Mouse (Mus musculus) neural tube, embryonic 12.5 days (tissue): ENCODE measurements around the gene Sox14. TPM values are rescaled to one million over a fixed set of nuclear protein-coding genes. Genes with fewer than 3 reads are reported as not detected.

Experiments
- ATAC-seq: fragments of 200-750 bp; cut with Nextera tagmentation; 2 replicates; pipeline ENCODE4 v1.8.0; 2017; ENCODE audit warnings: low read depth, mild to moderate bottlenecking, moderate TSS enrichment, moderate library complexity; ENCODE audit not compliant: low FRiP score
- H3K27ac ChIP-seq: fragments of 300-500 bp; sonication (generic); 2 replicates; pipeline ENCODE4 v1.5.1; 2016
- H3K27me3 ChIP-seq: fragments of 300-500 bp; sonication (generic); replicated peaks from 2 replicates; pipeline ENCODE4 v1.6.1; 2016; ENCODE audit warnings: mild to moderate bottlenecking
- H3K36me3 ChIP-seq: fragments of 300-500 bp; sonication (generic); 2 replicates; pipeline ENCODE4 v1.6.1; 2016; ENCODE audit warnings: mild to moderate bottlenecking
- H3K4me1 ChIP-seq: fragments of 300-500 bp; sonication (generic); 2 replicates; pipeline ENCODE4 v1.6.1; 2016
- H3K4me2 ChIP-seq: fragments of 300-500 bp; sonication (generic); replicated peaks from 2 replicates; pipeline ENCODE4 v1.6.1; 2016; ENCODE audit warnings: mild to moderate bottlenecking
- H3K4me3 ChIP-seq: fragments of 300-500 bp; sonication (generic); 2 replicates; pipeline ENCODE4 v1.5.1; 2016
- H3K9ac ChIP-seq: fragments of 300-500 bp; sonication (generic); 2 replicates; pipeline ENCODE4 v1.6.1; 2016; ENCODE audit warnings: mild to moderate bottlenecking
- H3K9me3 ChIP-seq: fragments of 300-500 bp; sonication (generic); 2 replicates; pipeline ENCODE4 v1.6.1; 2016; ENCODE audit warnings: mild to moderate bottlenecking
- WGBS: fragments of 180-500 bp; shearing (Covaris S2); methylation state at CpG from one replicate; pipeline ENCODE4 v1.1.7; 2016; 5-methylcytosine and 5-hydroxymethylcytosine counted together
- polyA plus RNA-seq: library from polyadenylated mRNA; unstranded; fragments of >200 nt; fragmentation: Nextera tagmentation; extraction: Ambion mirVana; gene quantifications from 2 replicates; pipeline ENCODE4 v1.2.1, GENCODE M21; 2016

The Sox14 gene
- polyA plus RNA-seq, 1 experiment from 2014 or later = 7.4 TPM

GRCm38 (mm10) chr9:99838877-99839276, 37.1 kb downstream of the Sox14 start:
- H3K36me3 ChIP-seq = no peaks in the 10 kb centered on the region
- H3K9me3 ChIP-seq = no peaks in the 10 kb centered on the region
- ATAC-seq = no peak
- WGBS = 81% methylated on average over 7 of the region's 7 CpGs
- peaks cover 10% of the 10 kb centered on the region; the same call in 1 of the 2 replicates for H3K4me1 ChIP-seq
- H3K4me3 ChIP-seq = no peak overlapping the region
- H3K4me2 ChIP-seq = no peak overlapping the region
- no peak overlapping the region for H3K27ac ChIP-seq
- H3K9ac ChIP-seq = no peak overlapping the region
- H3K27me3 ChIP-seq = no peaks in the 10 kb centered on the region

GRCm38 (mm10) chr9:99836707-99837106, 39.3 kb downstream of the Sox14 start:
- Histone ChIP-seq H3K9ac (no peak overlapping the region), H3K27me3 (no peaks in the 10 kb centered on the region), H3K4me3 (no peak overlapping the region), H3K4me2 (no peak overlapping the region), H3K27ac (no peak overlapping the region), H3K9me3 (no peaks in the 10 kb centered on the region), H3K4me1 (peaks cover 10% of the 10 kb centered on the region; the same call in 1 of the 2 replicates), H3K36me3 (no peaks in the 10 kb centered on the region)
- 96% methylated on average over 12 of the region's 12 CpGs for WGBS
- ATAC-seq = no peak

- Histone ChIP-seq H3K4me3 (no peak overlapping the region), H3K4me1 (peaks cover 10% of the 10 kb centered on the region; the same call in 1 of the 2 replicates), H3K9ac (no peak overlapping the region), H3K9me3 (no peaks in the 10 kb centered on the region), H3K36me3 (no peaks in the 10 kb centered on the region), H3K27ac (no peak overlapping the region), H3K27me3 (no peaks in the 10 kb centered on the region), H3K4me2 (no peak overlapping the region)
- WGBS = 32% methylated on average over 11 of the region's 11 CpGs
- ATAC-seq = no peak
Measured at GRCm38 (mm10) chr9:99835624-99836430, 40.1 kb downstream of the Sox14 start.

Other genes starting within 250 kb of the Sox14 start
- 13.4 and 14.7 TPM in 2 replicates for gene Dzip1l, start 246.7 kb downstream of the Sox14 start, polyA plus RNA-seq
- gene Cldn18, start 158.9 kb downstream of the Sox14 start, polyA plus RNA-seq = not detected in 2 replicates